Mouse (Mus musculus) spleen, postnatal 36 days (tissue): Measurements from ENCODE around the gene Klrg2.
"Not testable (repeated sequence)": the region's sequence is repeated elsewhere in the genome, so short reads cannot be mapped to it uniquely, and the experiment has no call there.

Experiments used
- DNase-seq, 2 experiments: peaks; one replicate each; pipeline ENCODE4 v3.0.0; 2022; ENCODE audit warnings: low spot score in 2 of 2, mixed read lengths in 1 of 2

Klrg2 gene

DNA sequence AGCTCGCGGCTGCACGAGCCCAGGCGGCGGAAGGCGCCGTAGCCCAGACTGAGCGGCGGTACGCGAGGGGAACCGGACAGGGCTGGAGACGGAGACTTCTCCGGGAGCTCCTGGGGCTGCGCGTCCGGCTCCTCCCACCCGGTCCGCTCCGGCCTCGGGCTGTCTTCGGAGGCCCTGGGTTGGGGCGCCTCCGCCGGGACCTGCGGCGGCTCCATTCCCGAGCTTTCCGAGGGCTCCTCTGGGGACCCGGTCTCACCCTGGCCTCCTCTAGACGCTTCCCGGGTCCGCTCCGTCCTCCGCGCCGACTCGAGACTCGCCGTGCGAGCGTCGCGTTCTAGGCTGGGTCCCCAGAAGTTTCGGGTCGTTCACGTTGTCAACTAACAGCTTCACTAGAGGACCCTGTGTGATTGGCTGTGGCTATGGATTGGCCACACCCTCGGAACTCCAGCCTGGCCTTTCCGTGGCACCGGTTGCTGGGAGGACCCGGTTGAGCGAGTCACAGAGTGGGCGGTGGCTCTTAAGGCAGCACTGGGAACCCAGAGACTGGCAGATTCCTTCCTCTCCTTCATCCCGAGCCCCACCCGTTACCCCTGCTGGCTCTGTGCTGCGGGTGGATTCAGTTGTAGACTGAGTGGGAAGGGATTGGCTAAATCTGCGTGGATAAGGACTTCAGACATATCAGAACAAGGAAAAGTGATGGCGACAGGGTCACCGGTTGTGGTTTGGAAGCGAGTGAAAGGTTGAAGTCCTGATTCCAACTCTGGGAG, at the start of gene Klrg2:
Gene Klrg2, minus strand, starts transcription at position 391 of the 767 bp plus-strand sequence.
- DNase-seq: peak in 1 of 2 experiments; percentile 13

DNA sequence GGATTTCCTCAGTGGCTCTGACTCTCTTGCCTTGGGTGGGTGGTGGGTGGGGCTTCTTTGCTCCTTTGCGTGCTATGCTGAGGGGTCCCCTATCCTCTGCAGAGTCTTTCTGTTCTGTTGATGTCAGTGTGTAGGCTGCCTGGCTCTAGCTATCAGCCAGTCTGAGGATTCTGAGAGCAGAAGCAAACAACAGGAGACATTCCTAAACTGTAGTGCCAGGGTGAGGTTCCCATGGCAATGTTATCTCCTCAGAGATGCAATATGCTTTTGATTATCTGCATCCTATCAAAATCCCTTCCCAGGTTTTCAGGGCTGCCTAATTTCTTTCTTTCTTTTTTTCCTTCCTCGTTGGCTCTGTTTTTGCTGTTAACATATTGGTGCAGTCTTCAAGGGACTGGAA, 45.5 kb upstream of the Klrg2 start:
- no peak for DNase-seq

DNA sequence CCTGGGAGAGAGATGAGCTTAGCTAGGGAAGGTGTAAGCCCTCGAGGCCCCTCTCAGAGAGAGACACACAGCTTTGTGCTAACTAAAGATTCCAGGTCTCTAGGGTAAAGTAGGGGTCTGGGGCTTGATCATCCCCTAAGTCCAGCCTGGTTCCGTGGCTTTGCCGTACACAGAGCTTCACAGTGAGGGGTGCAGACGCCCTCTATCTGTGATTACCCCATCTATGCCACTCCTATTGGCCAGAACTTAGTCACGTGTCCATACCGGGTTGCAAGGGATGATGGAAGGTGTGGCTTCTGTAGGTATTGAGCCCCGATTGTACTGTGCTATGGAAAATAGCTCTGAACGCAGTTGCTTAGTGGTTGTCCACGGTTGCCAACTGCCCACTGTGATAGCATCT, 40.6 kb upstream of the Klrg2 start:
- DNase-seq: no peak

DNA sequence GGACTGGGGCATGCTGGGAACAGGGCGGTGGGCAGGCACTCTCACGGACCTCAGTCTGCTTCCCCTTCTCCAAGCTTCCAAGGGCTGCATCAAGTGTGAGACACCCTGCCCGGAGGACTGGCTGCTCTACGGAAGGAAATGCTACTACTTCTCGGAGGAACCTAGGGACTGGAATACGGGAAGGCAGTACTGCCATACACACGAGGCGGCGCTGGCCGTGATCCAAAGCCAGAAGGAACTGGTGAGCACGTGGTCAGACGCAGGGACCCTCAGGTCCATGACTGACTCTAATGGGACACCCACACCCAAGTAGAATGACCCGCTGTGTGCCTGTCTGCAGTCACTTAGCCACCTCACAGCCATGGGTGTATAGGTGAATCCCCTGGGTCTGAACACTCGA, 39.7 kb upstream of the Klrg2 start:
- no peak for DNase-seq

DNA sequence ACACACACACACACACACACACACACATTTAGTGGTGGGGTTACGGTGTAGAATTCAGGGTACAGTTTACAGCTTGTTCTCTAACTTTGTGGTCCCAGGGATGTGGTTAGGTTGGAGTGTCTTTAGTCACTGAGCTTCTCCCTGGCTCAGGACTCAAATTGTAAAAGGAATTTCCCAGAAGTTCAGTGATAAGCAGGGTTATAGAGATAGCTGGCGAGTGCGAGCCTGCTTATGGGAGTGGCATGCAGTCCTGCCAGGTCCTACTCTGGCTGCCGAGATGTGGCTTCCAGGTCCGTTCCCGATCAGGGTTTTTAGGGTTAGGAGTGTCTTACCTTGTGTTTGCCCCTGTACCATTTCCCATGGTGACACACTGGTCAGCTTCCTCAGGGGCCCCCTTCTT, 39.2 kb upstream of the Klrg2 start:
- DNase-seq: no peak

DNA sequence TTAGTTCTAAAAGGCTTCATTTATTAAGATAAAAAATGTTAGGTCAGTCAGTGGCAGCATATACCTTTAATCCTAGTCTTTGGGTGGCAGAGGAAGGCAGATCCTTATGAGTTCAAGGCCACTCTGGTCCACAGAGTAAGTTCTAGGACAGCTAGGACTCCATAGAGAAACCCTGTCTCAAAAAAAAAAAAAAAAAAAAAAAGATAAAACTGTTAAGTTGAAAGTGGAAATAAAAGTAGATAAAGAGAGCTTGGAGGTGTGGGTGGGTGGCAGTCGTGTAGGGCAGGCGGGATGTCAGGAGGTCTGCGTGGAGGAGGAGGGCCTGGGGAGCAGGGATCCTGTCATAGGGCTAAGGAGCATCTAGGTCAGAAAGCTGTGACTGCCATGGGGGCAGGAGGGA, 35.0 kb upstream of the Klrg2 start:
- no peak for DNase-seq

DNA sequence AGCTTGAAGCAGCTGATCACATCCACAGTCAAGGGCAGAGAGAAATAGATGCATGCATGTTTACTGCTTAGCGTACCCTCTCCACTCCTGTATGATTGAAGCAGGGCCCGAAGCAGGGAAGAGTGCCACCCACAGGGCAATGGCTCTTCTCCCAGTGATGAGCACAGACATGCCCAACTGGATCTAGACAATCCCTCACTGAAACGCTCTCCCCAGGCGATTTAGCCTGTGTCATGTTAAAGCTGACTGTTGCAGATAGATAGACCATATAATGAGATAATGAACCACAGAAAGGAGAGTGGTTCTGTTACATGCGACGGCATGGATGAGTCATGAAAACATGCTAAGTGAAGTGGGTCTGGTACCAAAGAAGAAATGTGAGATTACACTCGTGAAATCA, 34.2 kb upstream of the Klrg2 start:
- no peak for DNase-seq

DNA sequence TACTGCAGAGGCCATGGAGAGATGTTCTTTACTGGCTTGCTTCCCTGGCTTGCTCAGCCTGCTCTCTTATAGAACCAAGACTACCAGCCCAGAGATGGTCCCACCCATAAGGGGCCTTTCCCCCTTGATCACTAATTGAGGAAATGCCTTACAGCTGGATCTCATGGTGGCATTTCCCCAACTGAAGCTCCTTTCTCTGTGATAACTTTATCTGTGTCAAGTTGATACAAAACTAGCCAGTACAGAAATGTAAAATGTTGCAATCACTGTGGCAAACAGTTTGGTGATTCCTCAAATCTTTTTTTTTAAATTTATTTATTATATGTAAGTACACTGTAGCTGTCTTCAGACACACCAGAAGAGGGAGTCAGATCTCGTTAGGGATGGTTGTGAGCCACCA, 33.4 kb upstream of the Klrg2 start:
- not testable (repeated sequence) for DNase-seq

DNA sequence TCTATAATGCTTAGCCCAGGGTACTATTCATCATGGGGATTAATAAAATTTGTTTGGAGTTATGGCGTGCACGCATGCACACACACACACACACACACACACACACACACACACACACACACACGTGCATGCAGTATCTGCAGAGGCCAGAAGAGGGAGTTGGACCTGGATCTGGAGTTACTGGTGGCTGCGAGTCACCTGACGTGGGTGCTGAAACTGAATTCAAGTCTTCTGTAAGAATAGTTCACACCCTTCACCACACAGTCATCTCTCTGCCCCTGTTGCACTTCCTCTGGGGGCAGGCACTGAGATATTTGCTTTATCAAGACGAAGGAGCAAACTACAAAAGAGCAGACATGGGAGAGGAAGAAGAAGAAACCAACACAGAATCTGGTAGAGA, 32.5 kb upstream of the Klrg2 start:
- DNase-seq: no peak

DNA sequence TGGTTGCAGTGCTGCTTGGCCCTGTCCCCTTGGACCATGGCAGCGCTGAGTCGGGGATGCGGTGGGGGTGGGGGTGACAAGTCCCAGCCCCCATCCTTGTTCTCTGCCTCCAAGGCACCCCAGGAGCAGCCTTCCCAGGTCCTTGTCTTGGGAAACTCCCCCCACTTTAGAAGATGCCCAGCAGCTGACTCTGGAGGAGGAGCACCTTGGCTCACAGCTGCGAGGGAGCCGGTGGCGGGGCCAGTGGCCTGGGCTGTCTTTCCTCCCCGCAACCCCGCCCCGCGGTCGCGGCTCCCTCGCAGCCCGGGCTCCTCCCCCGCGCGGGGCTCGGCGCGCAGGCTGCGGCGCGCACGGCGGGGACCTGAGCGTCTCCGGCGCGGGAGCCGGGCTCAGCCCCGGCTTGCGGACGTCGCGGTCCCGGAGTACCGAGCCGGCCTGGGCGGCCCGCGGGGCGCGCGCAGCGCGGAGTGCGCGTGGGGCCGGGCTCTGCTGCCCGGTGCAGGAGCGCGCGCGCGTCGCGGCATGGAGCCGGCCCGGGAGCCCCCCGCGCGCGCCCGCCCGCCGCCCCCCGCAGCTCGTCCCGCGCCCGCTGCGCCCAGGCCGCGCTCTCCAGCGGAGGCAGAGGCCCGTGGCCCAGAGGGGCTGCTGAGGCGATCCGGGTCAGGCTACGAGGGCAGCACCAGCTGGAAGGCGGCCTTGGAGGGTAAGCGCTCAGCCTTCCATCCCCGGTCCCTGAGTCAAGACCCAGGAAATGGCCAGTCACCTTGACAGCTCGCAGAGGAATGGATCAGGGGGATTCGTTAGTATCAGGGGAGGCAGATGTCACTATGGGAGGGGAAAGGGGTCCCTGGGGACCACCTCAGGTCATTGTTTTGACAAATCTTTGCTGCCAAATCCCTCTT, 25.9 kb upstream of the Klrg2 start, which contains the start of gene Clec2l:
Gene Clec2l, plus strand, starts transcription at position 356 of the 902 bp plus-strand sequence.
- DNase-seq: no peak

DNA sequence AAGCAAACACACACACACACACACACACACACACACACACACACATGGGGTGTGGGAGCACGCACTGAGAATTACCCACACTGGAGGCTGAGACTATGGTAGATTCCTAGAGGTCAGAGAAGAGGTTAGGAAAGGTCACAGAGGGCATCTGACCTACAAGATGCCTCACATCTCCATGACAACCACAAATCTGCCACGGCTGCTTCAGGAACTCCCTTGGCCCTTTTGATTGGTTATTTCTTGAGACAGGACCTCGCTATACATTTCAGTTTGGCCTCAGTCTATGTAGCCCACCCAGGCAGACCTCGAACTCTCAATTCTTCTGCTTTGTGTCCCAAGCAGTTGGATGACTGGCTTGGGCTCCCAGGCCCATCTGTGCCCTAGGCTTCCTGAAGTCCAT, 24.6 kb upstream of the Klrg2 start:
- DNase-seq: no peak

DNA sequence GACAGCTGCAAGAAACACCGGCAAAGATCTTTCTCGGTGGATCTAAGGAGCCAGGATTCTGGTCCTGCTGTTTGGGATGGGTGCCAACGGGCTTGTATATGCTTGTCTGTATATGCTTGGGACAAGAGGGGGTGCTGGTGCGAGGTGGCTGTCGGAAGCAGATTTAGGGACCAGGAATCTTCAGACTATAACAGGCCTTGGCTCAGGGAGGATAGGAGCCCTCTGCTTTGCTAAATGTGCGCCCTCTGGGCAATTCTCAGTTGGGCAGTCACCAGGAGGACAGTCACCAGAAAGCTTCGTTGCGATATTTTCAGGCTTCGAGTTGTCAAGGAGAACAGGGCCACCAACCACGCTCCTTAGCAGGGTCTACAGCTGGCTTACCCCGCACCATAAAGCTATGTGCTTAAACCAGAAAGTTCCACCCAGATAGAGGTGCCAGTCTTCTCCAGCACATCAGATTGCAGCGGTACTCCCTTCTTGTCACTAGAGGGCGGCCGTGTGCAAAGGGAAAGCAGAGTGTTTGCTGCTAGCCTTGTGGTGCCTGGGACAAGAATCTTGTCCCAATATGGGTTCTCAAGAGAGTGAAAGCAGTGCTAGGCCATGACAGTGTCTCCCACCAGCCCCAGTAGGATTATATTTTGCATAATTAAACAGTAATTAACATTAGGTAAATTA, 13.4 kb upstream of the Klrg2 start:
- DNase-seq: peak; percentile 50 to 68

DNA sequence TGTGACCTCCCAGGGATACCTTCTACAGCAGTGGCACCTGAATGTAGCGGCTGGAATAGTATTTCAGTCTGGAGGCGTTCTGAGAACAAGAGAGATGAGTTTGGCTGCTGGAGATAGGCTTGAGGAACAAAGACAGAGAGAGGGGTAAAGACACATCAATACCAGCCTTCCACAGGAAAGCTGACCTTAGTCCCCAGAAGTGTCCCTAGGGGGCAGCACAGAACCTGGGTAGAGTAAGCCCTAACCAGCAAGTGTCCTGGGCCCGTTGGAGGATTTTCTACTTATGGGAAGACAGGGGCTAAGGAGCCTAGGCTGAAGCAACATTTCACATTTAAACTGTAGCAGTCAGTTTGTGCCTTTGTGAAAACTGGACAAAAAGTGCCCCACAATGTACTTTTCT, 12.5 kb upstream of the Klrg2 start:
- DNase-seq: peak; percentile 29 to 34

DNA sequence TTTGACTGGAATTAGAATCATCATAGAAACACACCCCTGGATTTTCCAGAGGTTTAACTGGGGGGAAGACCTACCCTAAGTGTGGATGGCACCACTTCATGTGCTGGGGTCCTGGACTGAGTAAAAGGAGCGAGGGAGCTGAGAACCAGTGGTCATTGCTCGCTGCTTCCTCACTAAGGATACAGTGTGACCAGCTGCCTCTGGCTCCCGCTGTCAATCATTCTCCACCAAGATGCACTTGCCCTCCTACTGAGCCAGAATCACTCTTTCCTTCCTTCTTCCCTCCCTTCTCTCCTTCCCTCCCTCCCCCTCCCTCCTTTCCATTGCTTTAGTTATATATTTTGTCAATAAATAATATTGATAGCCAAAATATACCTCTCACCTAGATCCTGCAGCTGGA, 6.0 kb upstream of the Klrg2 start:
- DNase-seq: no peak

DNA sequence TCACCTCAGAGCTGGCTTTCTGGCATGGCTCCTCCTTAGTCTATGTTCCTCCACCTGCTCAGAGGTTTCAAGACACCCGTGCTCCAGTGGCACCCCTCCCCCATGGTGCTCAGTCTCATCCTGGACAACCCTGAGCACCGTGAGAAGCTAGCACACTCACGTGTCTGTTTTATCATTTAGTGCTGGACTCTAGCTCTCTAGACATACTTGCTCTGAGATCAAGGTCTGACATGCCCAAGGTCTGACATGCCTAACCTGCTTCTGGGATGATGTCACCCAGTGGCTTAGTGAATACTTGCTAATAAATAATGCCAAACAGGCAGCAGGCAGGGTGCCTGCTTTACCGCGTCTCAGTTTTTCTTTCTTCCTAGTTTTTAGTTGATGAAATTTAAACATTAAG, 5.6 kb upstream of the Klrg2 start:
- DNase-seq: no peak

DNA sequence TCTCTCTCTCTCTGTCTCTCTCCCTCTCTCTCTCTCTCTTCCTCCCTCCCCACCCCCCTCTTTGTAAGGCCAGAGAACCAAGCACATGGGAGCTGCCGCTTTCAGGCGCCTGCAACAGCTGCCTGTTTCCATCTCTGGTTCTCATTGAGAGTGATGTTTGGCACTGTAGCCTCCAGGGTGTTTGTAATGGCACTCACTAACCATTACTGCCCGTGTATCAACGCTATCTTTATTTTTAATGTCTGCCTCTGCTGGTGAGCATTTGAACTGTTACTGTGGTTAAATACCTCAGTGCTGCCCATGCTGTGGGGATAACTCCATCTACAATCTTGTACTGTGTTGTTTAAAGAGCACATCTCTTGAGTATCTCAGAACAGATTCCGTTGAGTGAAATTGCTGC, 4.6 kb upstream of the Klrg2 start:
- no peak for DNase-seq

DNA sequence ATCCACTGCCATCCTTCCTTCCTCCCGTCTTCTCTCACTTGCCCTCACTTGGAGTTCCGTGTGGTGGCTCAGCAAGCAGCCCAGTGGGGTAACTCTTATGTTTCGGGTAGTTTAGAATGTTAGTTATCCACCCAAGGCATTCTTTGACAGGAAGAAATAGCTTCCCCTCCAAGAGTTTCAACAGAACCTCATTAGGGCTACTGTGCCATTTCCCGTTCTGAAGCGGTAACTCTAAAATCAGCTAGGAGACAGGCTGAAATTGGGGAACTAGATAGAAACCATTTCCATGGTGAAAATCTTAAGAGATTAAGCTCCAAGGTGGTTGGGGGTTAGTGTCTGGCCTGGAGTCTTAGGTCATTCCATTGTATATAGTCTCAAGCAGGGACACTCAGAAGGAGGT, 4.2 kb upstream of the Klrg2 start:
- DNase-seq: no peak

DNA sequence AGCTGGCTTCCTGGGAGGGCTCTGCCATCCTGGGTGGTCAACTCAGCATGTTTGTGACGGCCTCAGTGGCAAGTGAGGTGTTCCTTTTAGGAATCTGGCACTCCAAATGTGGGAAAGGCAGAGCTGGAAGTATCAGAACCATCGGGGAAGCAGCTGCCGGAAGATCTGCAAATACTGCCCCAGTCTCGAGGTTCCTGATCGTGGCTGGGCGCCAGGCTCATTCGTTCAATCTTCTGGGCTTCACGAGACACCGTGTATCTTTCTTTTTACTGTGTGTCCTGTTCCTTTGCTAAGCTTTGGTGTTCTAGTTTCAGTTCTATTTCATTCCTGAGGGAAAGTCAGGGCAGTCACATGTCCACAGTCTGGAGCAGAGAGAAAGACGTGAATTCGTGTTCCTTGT, 3.4 kb upstream of the Klrg2 start:
- DNase-seq: no peak

DNA sequence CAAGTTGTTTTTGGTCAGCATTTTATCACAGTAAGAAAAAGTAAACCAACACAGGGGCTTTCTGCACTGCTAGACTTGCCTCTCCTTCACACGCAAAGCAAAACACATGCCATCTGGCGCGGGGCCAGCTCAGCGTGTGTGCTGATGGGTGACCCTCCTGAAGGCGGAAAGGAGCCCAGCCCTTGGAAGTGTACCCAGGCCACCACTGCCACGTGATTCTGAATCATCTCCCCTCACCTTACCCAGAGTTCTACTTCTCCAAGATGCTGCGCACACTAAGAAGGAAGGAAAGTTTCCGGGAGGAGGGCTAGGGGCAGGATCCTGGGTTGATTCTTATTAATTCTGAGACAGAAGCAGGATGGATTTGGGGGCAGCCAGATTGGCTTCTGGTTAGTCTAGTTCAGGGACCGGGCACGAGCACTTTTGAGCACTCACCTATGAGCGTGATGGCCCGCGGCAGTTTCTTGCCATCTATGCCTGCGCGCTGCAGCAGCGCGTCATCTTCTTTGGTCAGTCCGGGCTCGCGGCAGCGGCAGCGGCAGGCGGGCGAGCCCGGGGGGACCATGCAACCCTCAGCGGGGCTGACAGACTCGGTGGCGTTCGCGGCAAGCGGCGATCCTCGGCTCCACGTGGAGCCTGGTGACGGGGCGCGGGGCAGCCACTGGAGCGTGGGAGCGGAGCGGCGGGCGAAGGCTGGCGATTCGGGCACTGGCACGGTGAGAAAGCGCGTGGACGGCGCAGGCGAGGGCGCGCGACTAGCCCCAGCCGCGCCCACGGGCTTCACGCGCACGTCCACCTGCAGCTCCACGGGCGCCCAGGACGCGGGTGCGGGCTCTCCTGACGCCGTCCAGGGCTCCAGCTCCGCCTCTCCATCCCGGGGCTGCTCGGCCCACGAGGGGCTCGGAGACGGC, 846 bp downstream of the Klrg2 start:
- no peak for DNase-seq

DNA sequence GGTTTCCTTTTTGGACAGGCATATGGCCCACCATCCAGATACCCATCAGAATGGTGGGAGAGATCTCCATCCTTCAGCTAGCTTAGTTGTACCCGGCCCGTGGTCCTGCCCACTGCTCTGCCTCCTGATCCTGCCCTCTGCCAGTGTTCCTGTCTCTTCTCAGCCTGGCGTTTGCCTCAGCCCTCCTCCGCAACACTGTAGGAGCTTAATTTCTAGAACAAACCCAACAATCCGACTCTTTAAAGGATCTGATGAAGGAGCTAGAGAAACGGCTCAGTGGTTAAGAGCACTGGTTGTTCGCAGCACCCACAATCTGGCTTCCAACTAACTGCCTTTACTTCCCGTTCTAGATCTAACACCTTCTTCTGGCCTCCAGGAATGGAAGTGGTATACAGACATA, 2.6 kb downstream of the Klrg2 start:
- no peak for DNase-seq

DNA sequence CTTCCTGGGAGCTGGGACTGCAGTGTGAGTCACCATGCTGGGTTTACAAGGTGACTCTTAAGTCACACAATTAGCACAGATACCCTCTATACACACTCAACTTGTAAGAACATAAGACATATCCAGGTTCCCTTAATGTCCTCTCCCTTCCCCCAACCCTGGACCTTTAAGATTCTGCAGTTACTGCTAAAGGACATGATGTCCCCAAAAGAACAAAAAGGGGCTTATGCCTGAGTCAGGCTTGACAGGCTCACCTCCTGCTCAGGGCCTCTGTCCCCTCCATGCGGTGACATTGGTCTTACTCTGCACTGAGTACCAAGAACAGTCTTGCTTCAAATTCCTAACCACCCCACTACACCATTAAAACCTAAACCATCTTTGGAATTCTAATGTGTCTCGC, 4.2 kb downstream of the Klrg2 start:
- DNase-seq: no peak
